Mouse (Mus musculus) left cerebral cortex, postnatal 25 days (tissue): Measurements from ENCODE around the gene Tanc2. TPM values are rescaled to one million over a fixed set of nuclear protein-coding genes. Genes with fewer than 3 reads are reported as not detected.

Experiments used
- DNase-seq, 2 experiments: peaks; one replicate each; pipeline ENCODE4 v3.0.0; 2022; ENCODE audit warnings: low spot score in 2 of 2, mixed read lengths in 1 of 2
- intact Hi-C: fragments of 180-260 bp; cut with DNase I; formaldehyde crosslinking; loops from one replicate; pipeline ENCODE4 v1.15.1; 2025
- microRNA-seq, 2 experiments: library from miRNA; unstranded; fragments of <30 nt; microRNA quantifications; one replicate each; pipeline ENCODE4 v1.2.0; 2022
- total RNA-seq, 2 experiments: library from RNA; stranded (reverse); gene quantifications; 2 replicates each; pipeline ENCODE4 v1.2.3; 2021

The Tanc2 gene
- total RNA-seq, 2 experiments from 2014 or later: 227 to 231 TPM

- no peak for DNase-seq
- intact Hi-C loops: loop anchor here (2.0 kb wide), 1 partner anchor 43 kb away; no protein-coding TSS in a partner anchor
Observed at GRCm38 (mm10) chr11:105969516-105969915, 379.7 kb downstream of the Tanc2 start.

DNA sequence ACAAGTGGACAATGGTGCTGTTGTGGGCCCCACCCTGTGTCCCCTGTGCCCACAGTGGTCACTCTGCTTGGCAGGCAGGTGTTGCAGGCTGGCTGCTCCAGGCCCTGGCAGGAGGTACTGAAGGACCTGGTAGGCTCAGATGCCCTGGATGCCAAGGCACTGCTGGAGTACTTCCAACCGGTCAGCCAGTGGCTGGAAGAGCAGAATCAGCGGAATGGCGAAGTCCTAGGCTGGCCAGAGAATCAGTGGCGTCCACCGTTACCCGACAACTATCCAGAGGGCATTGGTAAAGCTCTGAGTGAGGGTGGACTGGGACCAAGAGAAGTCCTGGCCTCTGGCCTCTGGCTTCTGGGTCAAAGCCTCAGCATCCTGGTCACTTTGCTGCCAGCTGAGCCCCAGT lies 384.8 kb downstream of the Tanc2 start:
- intact Hi-C loops: no loop called here
- no peak for DNase-seq

- DNase-seq: no peak
- intact Hi-C loops: no loop called here
Observed at GRCm38 (mm10) chr11:105975050-105975449, 385.3 kb downstream of the Tanc2 start.

DNA sequence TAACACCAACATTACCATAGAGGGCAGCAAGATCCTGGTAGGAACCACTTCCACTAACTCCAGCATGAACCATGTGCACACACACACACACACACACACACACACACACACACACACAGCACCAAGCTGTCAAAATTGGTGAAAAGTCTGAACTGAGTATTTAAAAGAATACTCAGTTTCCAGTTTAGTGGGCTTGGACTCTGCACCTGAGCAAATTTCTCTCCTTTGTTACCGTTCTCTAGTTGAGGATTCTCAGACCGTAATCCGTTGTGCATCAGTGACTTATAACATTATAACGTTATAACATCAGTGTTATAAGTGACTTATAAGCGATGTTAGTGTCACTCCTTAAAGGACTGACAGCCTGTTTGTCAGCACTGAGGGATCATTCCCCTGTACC lies 385.9 kb downstream of the Tanc2 start:
- DNase-seq: no peak
- intact Hi-C loops: no loop called here

- DNase-seq: no peak
- intact Hi-C loops: no loop called here
Observed at GRCm38 (mm10) chr11:105978232-105978631, 388.4 kb downstream of the Tanc2 start.

GRCm38 (mm10) chr11:105978634-105979033 lies 388.8 kb downstream of the Tanc2 start:
- intact Hi-C loops: no loop called here
- DNase-seq: no peak

Small RNA genes lying within 50 kb of the gene (microRNA-seq; reads per million reads assigned to microRNA genes)
- gene Gm23990: 0 reads per million in 2 experiments

Other genes with a start within 250 kb of the Tanc2 start
- 1 to 10 TPM; 1.7 to 2.8 TPM for gene March10, start 133.3 kb upstream of the Tanc2 start, total RNA-seq